Mouse (Mus musculus) spleen, adult 2 months (tissue): ENCODE data around the gene Rmnd5a.

Experiments
- CTCF ChIP-seq: fragments of 200-500 bp; IDR thresholded peaks from 2 replicates; pipeline ENCODE4 v1.5.1; 2011; ENCODE audit warnings: mild to moderate bottlenecking, inconsistent platforms; ENCODE audit not compliant: insufficient read depth, insufficient read length, insufficient replicate concordance; ENCODE audit errors: extremely low read depth
- POLR2A ChIP-seq: fragments of 200-500 bp; IDR thresholded peaks from 2 replicates; pipeline ENCODE4 v1.6.1; 2011; ENCODE audit warnings: low read depth, low read length, inconsistent platforms

- TF ChIP-seq CTCF (no peak), POLR2A (no peak)
Measured at GRCm38 (mm10) chr6:71398829-71399609, 41.4 kb downstream of the Rmnd5a start.
